Mouse (Mus musculus): ENCODE data around the gene Gm867. TPM values are rescaled to one million over a fixed set of nuclear protein-coding genes. Genes with fewer than 3 reads are reported as not detected.
A peak's percentile ranks its signal among the peaks of the same experiment; 100 is the strongest.

Gene Gm867
- total and polyA plus RNA-seq, 2 experiments from 2014 or later = 0.95 to 0.97 TPM

DNA sequence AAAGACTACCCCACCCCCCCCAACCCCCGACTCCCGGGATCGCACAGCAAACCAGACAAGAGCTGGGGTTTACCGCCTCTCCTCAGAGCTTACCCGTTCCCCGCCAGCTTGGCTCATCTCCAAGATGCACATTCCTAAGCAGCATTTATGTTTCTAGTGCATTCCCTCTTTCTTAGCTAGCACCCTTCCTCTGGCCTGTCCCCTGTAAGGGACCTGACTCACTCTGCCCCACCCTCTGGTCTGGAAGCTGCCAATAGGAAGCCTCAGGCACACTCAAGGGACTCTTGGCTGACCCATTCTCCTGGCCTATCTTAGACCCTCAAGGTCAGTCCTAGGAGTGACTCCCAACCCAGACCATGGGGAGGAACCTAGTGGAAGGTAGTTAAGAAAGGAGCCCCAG lies 10.2 kb downstream of the Gm867 start:
- WGBS = 17% methylated on average over 6 of the region's 6 CpGs
- Histone ChIP-seq H3K4me1 (ENCODE audit: insufficient read depth) (peaks cover 17% of the 10 kb centered on the region), H3K27me3 (ENCODE audit: insufficient read depth, low read length) (no peaks in the 10 kb centered on the region), H3K27ac (ENCODE audit: low read depth, low read length) (no peak overlapping the region), H3K9ac (no peak overlapping the region), H3K4me2 (ENCODE audit: low read depth) (peak overlapping the region; percentile 97; the same call in 1 of the 2 replicates), H3K36me3 (ENCODE audit: insufficient read depth) (peaks cover 15% of the 10 kb centered on the region), H3K4me3 (ENCODE audit: low read depth, low read length) (no peak overlapping the region; the same call in 1 of the 2 replicates), H3K9me3 (ENCODE audit: low read length) (no peaks in the 10 kb centered on the region)
- no peak for TF ChIP-seq CTCF (IDR thresholded peaks at IDR 0.05; ENCODE audit: low read depth)
- DNase-seq (peak; percentile 49), ATAC-seq (no peak)

GRCm38 (mm10) chr10:75926396-75926795 lies 14.1 kb downstream of the Gm867 start:
- DNase-seq = no peak
- Histone ChIP-seq H3K9me3 (ENCODE audit: low read length) (no peaks in the 10 kb centered on the region), H3K9ac (no peak overlapping the region), H3K36me3 (ENCODE audit: insufficient read depth) (peaks cover 23% of the 10 kb centered on the region), H3K27ac (ENCODE audit: low read depth, low read length) (no peak overlapping the region), H3K27me3 (ENCODE audit: insufficient read depth, low read length) (no peaks in the 10 kb centered on the region), H3K4me3 (ENCODE audit: low read depth, low read length) (no peak overlapping the region), H3K4me1 (ENCODE audit: insufficient read depth) (peaks cover 11% of the 10 kb centered on the region; the same call in 1 of the 2 replicates), H3K4me2 (ENCODE audit: low read depth) (no peak overlapping the region)
- no peak for TF ChIP-seq CTCF (IDR thresholded peaks at IDR 0.05; ENCODE audit: low read depth)
- no peak for ATAC-seq
- WGBS = 76% methylated on average over 13 of the region's 13 CpGs

DNA sequence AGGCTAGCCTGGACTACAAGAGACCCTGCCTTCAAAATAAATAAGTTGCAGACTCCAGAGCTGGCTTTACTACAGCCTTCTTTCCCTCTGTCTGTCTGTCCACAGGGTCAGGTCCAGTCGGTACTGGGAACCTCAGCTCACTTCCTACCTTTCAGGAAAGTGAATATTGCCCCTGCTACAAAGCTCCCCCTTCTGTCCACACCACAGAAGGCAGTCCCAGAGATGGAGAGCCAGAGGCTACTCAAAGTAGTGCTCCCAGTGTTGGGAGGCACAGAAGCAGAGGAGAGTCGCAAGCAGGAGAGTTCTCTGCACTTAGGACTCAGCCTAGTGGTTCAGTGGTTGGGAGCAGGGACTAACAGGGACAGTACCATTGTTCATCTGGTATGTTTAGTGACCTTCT lies 16.1 kb downstream of the Gm867 start:
- H3K9me3 ChIP-seq (ENCODE audit: low read length) = no peaks in the 10 kb centered on the region
- no peak overlapping the region for H3K4me2 ChIP-seq (ENCODE audit: low read depth)
- no peak for DNase-seq
- no peak overlapping the region for H3K27ac ChIP-seq (ENCODE audit: low read depth, low read length)
- H3K36me3 ChIP-seq (ENCODE audit: insufficient read depth) = peaks cover 23% of the 10 kb centered on the region
- WGBS = 63% methylated on average over 2 of the region's 2 CpGs
- ATAC-seq = no peak
- H3K9ac ChIP-seq = no peak overlapping the region
- H3K4me3 ChIP-seq (ENCODE audit: low read depth, low read length) = no peak overlapping the region
- no peaks in the 10 kb centered on the region for H3K27me3 ChIP-seq (ENCODE audit: insufficient read depth, low read length)
- 0 out of 2 replicates have a peak, but pooled peaks cover 13% of the 10 kb centered on the region for H3K4me1 ChIP-seq (ENCODE audit: insufficient read depth)
- 0 out of 2 replicates have a peak, but pooled peaks have one; percentile 16 for TF ChIP-seq CTCF (IDR thresholded peaks at IDR 0.05; ENCODE audit: low read depth)

GRCm38 (mm10) chr10:75921726-75922560 lies 18.5 kb downstream of the Gm867 start:
- TF ChIP-seq CTCF (IDR thresholded peaks at IDR 0.05; ENCODE audit: low read depth) = no peak
- Histone ChIP-seq H3K9ac (peak overlapping the region; percentile 93), H3K36me3 (ENCODE audit: insufficient read depth) (peaks cover 25% of the 10 kb centered on the region; the same call in 1 of the 2 replicates), H3K4me1 (ENCODE audit: insufficient read depth) (0 out of 2 replicates have a peak, but pooled peaks cover 13% of the 10 kb centered on the region), H3K27ac (ENCODE audit: low read depth, low read length) (peak overlapping the region; percentile 98), H3K4me3 (ENCODE audit: low read depth, low read length) (peak overlapping the region; percentile 74), H3K27me3 (ENCODE audit: insufficient read depth, low read length) (no peaks in the 10 kb centered on the region), H3K9me3 (ENCODE audit: low read length) (no peaks in the 10 kb centered on the region), H3K4me2 (ENCODE audit: low read depth) (peak overlapping the region; percentile 78)
- 3% methylated on average over 22 of the region's 22 CpGs for WGBS
- DNase-seq = no peak
- ATAC-seq = peak; percentile 50

GRCm38 (mm10) chr10:75921026-75921725 lies 19.3 kb downstream of the Gm867 start, which contains the start of gene Smarcb1:
Gene Smarcb1, minus strand, starts transcription at chr10:75921617.
- DNase-seq = peak; percentile 98
- Histone ChIP-seq H3K27ac (ENCODE audit: low read depth, low read length) (peak within 1 kb of the TSS; percentile 98), H3K9me3 (ENCODE audit: low read length) (no peaks in the 10 kb centered on the region), H3K36me3 (ENCODE audit: insufficient read depth) (peaks cover 20% of the 10 kb centered on the region), H3K9ac (peak within 1 kb of the TSS; percentile 93), H3K4me1 (ENCODE audit: insufficient read depth) (0 out of 2 replicates have a peak, but pooled peaks cover 13% of the 10 kb centered on the region), H3K4me2 (ENCODE audit: low read depth) (peak within 1 kb of the TSS; percentile 78), H3K27me3 (ENCODE audit: insufficient read depth, low read length) (no peaks in the 10 kb centered on the region), H3K4me3 (ENCODE audit: low read depth, low read length) (peak within 1 kb of the TSS; percentile 74)
- ATAC-seq = peak; percentile 96
- no peak for TF ChIP-seq CTCF (IDR thresholded peaks at IDR 0.05; ENCODE audit: low read depth)
- WGBS = 2% methylated on average over 76 of the region's 76 CpGs

- no peaks in the 10 kb centered on the region for H3K27me3 ChIP-seq (ENCODE audit: insufficient read depth, low read length)
- H3K4me3 ChIP-seq (ENCODE audit: low read depth, low read length) = no peak overlapping the region
- H3K9me3 ChIP-seq (ENCODE audit: low read length) = no peaks in the 10 kb centered on the region
- H3K36me3 ChIP-seq (ENCODE audit: insufficient read depth) = peaks cover 23% of the 10 kb centered on the region
- H3K4me1 ChIP-seq (ENCODE audit: insufficient read depth) = 0 out of 2 replicates have a peak, but pooled peaks cover 13% of the 10 kb centered on the region
- H3K27ac ChIP-seq (ENCODE audit: low read depth, low read length) = no peak overlapping the region
- TF ChIP-seq CTCF (IDR thresholded peaks at IDR 0.05; ENCODE audit: low read depth) = no peak
- 83% methylated on average over 5 of the region's 5 CpGs for WGBS
- H3K4me2 ChIP-seq (ENCODE audit: low read depth) = no peak overlapping the region
- no peak overlapping the region for H3K9ac ChIP-seq
- no peak for ATAC-seq
- no peak for DNase-seq
Observed at GRCm38 (mm10) chr10:75919026-75919425, 21.4 kb downstream of the Gm867 start.
